In the genomic region with DNA sequence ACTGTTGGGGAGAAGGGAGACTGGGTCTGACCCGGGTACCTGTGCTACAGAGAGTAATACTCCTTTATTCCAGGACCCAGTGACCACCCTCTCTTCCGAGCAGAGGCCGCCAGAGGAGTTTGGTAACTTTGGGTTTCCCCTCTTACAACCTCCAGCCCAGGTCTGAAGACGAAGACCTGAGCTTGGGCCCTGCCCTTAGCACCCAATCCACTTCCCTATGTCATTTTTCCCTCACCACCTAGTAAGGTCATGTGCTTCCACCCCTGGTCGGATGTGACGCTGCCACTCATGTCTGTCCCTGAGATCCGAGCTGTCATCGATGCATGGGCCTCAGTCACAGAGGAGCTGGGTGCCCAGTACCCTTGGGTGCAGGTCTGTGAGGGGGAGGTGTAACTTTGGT, we compare ENCODE assay signal across 7 mouse cellular contexts. TPM values are rescaled to one million over a fixed set of nuclear protein-coding genes. Genes with fewer than 3 reads are reported as not detected.
DNase-seq lines count a peak whose midpoint lies in the region; ATAC-seq and TF ChIP-seq lines count a peak whose summit lies in the region.

No protein-coding gene starts in this region.

- H3K9me3 ChIP-seq in lung, embryonic 14.5 days (ENCODE audit: low read depth, low read length), result no peaks in the 10 kb centered on the region
- no peaks in the 10 kb centered on the region for H3K9me3 ChIP-seq in forebrain, embryonic 10.5 days
- H3K9me3 ChIP-seq in intestine, embryonic 16.5 days (ENCODE audit: control insufficient read depth, low read length), result no peaks in the 10 kb centered on the region
- H3K9me3 ChIP-seq in neural tube, embryonic 15.5 days (replicated peaks), result no peaks in the 10 kb centered on the region

- peak overlapping the region; percentile 73; the same call in 1 of the 2 replicates for H3K9ac ChIP-seq in lung, embryonic 14.5 days
- H3K9ac ChIP-seq in intestine, embryonic 16.5 days (ENCODE audit: low read depth, low read length), result peak overlapping the region; percentile 84
- peak overlapping the region; percentile 84 for H3K9ac ChIP-seq in neural tube, embryonic 15.5 days (replicated peaks)

- H3K36me3 ChIP-seq in lung, embryonic 14.5 days (ENCODE audit: insufficient read depth), result peaks cover 9% of the 10 kb centered on the region; the same call in 1 of the 2 replicates
- peaks cover 12% of the 10 kb centered on the region for H3K36me3 ChIP-seq in forebrain, embryonic 10.5 days (replicated peaks)
- 0 out of 2 replicates have a peak, but pooled peaks cover 6% of the 10 kb centered on the region for H3K36me3 ChIP-seq in intestine, embryonic 16.5 days (ENCODE audit: control insufficient read depth, insufficient read depth, low read length)
- H3K36me3 ChIP-seq in neural tube, embryonic 15.5 days, result peaks cover 7% of the 10 kb centered on the region; the same call in 1 of the 2 replicates

- no peak for DNase-seq in lung, embryonic 14.5 days
- no peak for DNase-seq in lung, postnatal 14 days
- no peak for DNase-seq in forebrain, embryonic 10.5 days (ENCODE audit: extremely low spot score, low spot score)
- no peak for DNase-seq in embryo, embryonic 11 days
- DNase-seq in urinary bladder, postnatal 14 days (ENCODE audit: low spot score), result no peak

- 76% methylated on average over 8 of the region's 8 CpGs for WGBS in lung, embryonic 14.5 days
- 83% methylated on average over 8 of the region's 8 CpGs for WGBS in forebrain, embryonic 10.5 days
- 71% methylated on average over 8 of the region's 8 CpGs for WGBS in intestine, embryonic 16.5 days
- 79% methylated on average over 8 of the region's 8 CpGs for WGBS in neural tube, embryonic 15.5 days

- H3K27me3 ChIP-seq in lung, embryonic 14.5 days (ENCODE audit: insufficient read depth, low read length), result no peaks in the 10 kb centered on the region
- no peaks in the 10 kb centered on the region; the same call in 1 of the 2 replicates for H3K27me3 ChIP-seq in forebrain, embryonic 10.5 days (ENCODE audit: poor library complexity, severe bottlenecking)
- H3K27me3 ChIP-seq in intestine, embryonic 16.5 days (replicated peaks; ENCODE audit: control insufficient read depth, insufficient read depth, low read length), result no peaks in the 10 kb centered on the region
- no peaks in the 10 kb centered on the region for H3K27me3 ChIP-seq in neural tube, embryonic 15.5 days (replicated peaks)

- H3K27ac ChIP-seq in lung, embryonic 14.5 days (ENCODE audit: low read depth), result no peak overlapping the region
- peak overlapping the region; percentile 85 for H3K27ac ChIP-seq in forebrain, embryonic 10.5 days
- H3K27ac ChIP-seq in intestine, embryonic 16.5 days (ENCODE audit: low read length), result no peak overlapping the region
- H3K27ac ChIP-seq in neural tube, embryonic 15.5 days (replicated peaks), result peak overlapping the region; percentile 87; the same call in 1 of the 2 replicates

- TF ChIP-seq CTCF in lung, embryonic 14.5 days (IDR thresholded peaks at IDR 0.05; ENCODE audit: low read depth), result no peak

- ATAC-seq in lung, embryonic 14.5 days (ENCODE audit: insufficient read depth), result no peak
- no peak for ATAC-seq in intestine, embryonic 16.5 days
- no peak for ATAC-seq in neural tube, embryonic 15.5 days (ENCODE audit: low FRiP score)

- H3K4me3 ChIP-seq in lung, embryonic 14.5 days (ENCODE audit: low read depth, low read length), result peak overlapping the region; percentile 70
- peak overlapping the region; percentile 82 for H3K4me3 ChIP-seq in forebrain, embryonic 10.5 days
- peak overlapping the region; percentile 72 for H3K4me3 ChIP-seq in intestine, embryonic 16.5 days (ENCODE audit: low read length)
- H3K4me3 ChIP-seq in neural tube, embryonic 15.5 days (replicated peaks), result peak overlapping the region; percentile 78

- H3K4me2 ChIP-seq in lung, embryonic 14.5 days, result peak overlapping the region; percentile 97
- peak overlapping the region; percentile 80 for H3K4me2 ChIP-seq in intestine, embryonic 16.5 days (ENCODE audit: low read depth, low read length)
- peak overlapping the region; percentile 95 for H3K4me2 ChIP-seq in neural tube, embryonic 15.5 days

- peaks cover 12% of the 10 kb centered on the region; the same call in 1 of the 2 replicates for H3K4me1 ChIP-seq in lung, embryonic 14.5 days (ENCODE audit: insufficient read depth)
- peaks cover 44% of the 10 kb centered on the region for H3K4me1 ChIP-seq in forebrain, embryonic 10.5 days
- H3K4me1 ChIP-seq in intestine, embryonic 16.5 days (ENCODE audit: control insufficient read depth, insufficient read depth, low read length), result peaks cover 32% of the 10 kb centered on the region
- peaks cover 37% of the 10 kb centered on the region for H3K4me1 ChIP-seq in neural tube, embryonic 15.5 days

RNA-seq across cellular contexts. Expression of gene Sigmar1, which starts 0.5 kb away (rescaled TPM):
- polyA plus RNA-seq in lung, embryonic 14.5 days (2014; fragmentation: Nextera tagmentation; extraction: Ambion mirVana), result 82.5 and 94.6 TPM in 2 replicates
- polyA plus RNA-seq in forebrain, embryonic 10.5 days (2016; fragmentation: Nextera tagmentation; extraction: Ambion mirVana), result 102 and 103 TPM in 2 replicates
- polyA plus RNA-seq in intestine, embryonic 16.5 days (2015; fragmentation: Nextera tagmentation; extraction: Ambion mirVana), result 105 and 111 TPM in 2 replicates
- 92.1 and 97.3 TPM in 2 replicates for polyA plus RNA-seq in neural tube, embryonic 15.5 days (2015; fragmentation: Nextera tagmentation; extraction: Ambion mirVana)

RNA-seq across cellular contexts. Expression of gene Galt, which starts 1.4 kb away (rescaled TPM):
- polyA plus RNA-seq in lung, embryonic 14.5 days (2014; fragmentation: Nextera tagmentation; extraction: Ambion mirVana), result 25.6 and 26.9 TPM in 2 replicates
- 23.6 and 23.7 TPM in 2 replicates for polyA plus RNA-seq in forebrain, embryonic 10.5 days (2016; fragmentation: Nextera tagmentation; extraction: Ambion mirVana)
- polyA plus RNA-seq in intestine, embryonic 16.5 days (2015; fragmentation: Nextera tagmentation; extraction: Ambion mirVana), result 93.4 and 103 TPM in 2 replicates
- polyA plus RNA-seq in neural tube, embryonic 15.5 days (2015; fragmentation: Nextera tagmentation; extraction: Ambion mirVana), result 48.4 and 54.8 TPM in 2 replicates

RNA-seq across cellular contexts. Expression of gene Ccl27a, which starts 17.6 kb away (rescaled TPM):
- polyA plus RNA-seq in lung, embryonic 14.5 days (2014; fragmentation: Nextera tagmentation; extraction: Ambion mirVana), result 28.2 and 30.0 TPM in 2 replicates
- 45.5 and 50.9 TPM in 2 replicates for polyA plus RNA-seq in forebrain, embryonic 10.5 days (2016; fragmentation: Nextera tagmentation; extraction: Ambion mirVana)
- 24.3 and 26.8 TPM in 2 replicates for polyA plus RNA-seq in intestine, embryonic 16.5 days (2015; fragmentation: Nextera tagmentation; extraction: Ambion mirVana)
- polyA plus RNA-seq in neural tube, embryonic 15.5 days (2015; fragmentation: Nextera tagmentation; extraction: Ambion mirVana), result 213 and 281 TPM in 2 replicates

RNA-seq across cellular contexts. Expression of gene Arid3c, which starts 25.5 kb away (rescaled TPM):
- polyA plus RNA-seq in lung, embryonic 14.5 days (2014; fragmentation: Nextera tagmentation; extraction: Ambion mirVana), result not detected in 2 replicates
- polyA plus RNA-seq in forebrain, embryonic 10.5 days (2016; fragmentation: Nextera tagmentation; extraction: Ambion mirVana), result 1.1 and 1.4 TPM in 2 replicates
- not detected in 2 replicates for polyA plus RNA-seq in intestine, embryonic 16.5 days (2015; fragmentation: Nextera tagmentation; extraction: Ambion mirVana)
- 1.1 and 1.6 TPM in 2 replicates for polyA plus RNA-seq in neural tube, embryonic 15.5 days (2015; fragmentation: Nextera tagmentation; extraction: Ambion mirVana)

RNA-seq across cellular contexts. Expression of gene Dctn3, which starts 33.5 kb away (rescaled TPM):
- 103 and 106 TPM in 2 replicates for polyA plus RNA-seq in lung, embryonic 14.5 days (2014; fragmentation: Nextera tagmentation; extraction: Ambion mirVana)
- polyA plus RNA-seq in forebrain, embryonic 10.5 days (2016; fragmentation: Nextera tagmentation; extraction: Ambion mirVana), result 141 and 142 TPM in 2 replicates
- 136 and 143 TPM in 2 replicates for polyA plus RNA-seq in intestine, embryonic 16.5 days (2015; fragmentation: Nextera tagmentation; extraction: Ambion mirVana)
- polyA plus RNA-seq in neural tube, embryonic 15.5 days (2015; fragmentation: Nextera tagmentation; extraction: Ambion mirVana), result 271 and 320 TPM in 2 replicates

Comparison
In these comparisons a context has a peak if more than half of its experiments do, and no peak if none do; other contexts are left out.
1. H3K27ac ChIP-seq: peak in forebrain, embryonic 10.5 days (single experiment) and neural tube, embryonic 15.5 days (single experiment); none in lung, embryonic 14.5 days (single experiment) and intestine, embryonic 16.5 days (single experiment).
2. Peak in every context shown above with its lines, with median percentiles within 50 percentile points of each other: H3K4me2 ChIP-seq, H3K4me3 ChIP-seq and H3K9ac ChIP-seq.